Mouse (Mus musculus) liver, adult 2 months (tissue): ENCODE results near the gene Il18r1.
A peak's percentile ranks its signal among the peaks of the same experiment; 100 is the strongest.

Experiments used
- CTCF ChIP-seq: fragments of 200-500 bp; IDR thresholded peaks from 2 replicates; pipeline ENCODE4 v1.5.1; 2011; ENCODE audit warnings: low read depth, low read length, control low read depth
- POLR2A ChIP-seq: fragments of 200-500 bp; IDR thresholded peaks from 2 replicates; pipeline ENCODE4 v1.6.1; 2011; ENCODE audit warnings: low read length, control low read depth; ENCODE audit not compliant: insufficient read depth; ENCODE audit errors: extremely low read depth

- TF ChIP-seq POLR2A (no peak), CTCF (peak; percentile 57)
These were observed 79.3 kb downstream of the Il18r1 start for GRCm38 (mm10) chr1:40544650-40545049.
